Mouse (Mus musculus): Measurements from ENCODE around the gene Chchd2.

The Chchd2 gene

DNA sequence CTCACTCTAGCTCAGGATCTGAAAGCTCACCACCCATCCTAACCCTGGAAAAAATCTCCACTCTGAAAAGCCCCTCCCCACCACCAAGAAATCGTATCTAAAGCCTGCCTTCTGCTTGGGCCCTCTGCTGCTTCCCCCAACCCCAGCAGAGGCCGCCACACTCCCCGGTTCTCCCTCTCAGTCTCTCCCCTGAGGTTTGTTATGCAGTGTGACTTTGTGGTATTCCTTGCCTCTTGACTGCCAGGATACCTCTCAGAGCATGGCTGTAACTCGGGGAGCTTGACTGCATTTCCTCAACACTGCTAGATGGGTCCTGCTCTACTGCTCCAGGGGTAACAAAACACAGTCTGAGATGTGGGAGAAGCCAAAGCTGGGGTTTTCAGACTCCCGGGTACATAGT, 32.1 kb downstream of the Chchd2 start:
- CTCF ChIA-PET = interaction anchor here (0.5 to 2.3 kb wide), 16 partner anchors 8 to 143 kb away, joined by 3 to 9 read pairs (median 4); partner anchors contain the start of genes Psph (in 2 of the 4) and Sumf2 (in 2 of the 4)

DNA sequence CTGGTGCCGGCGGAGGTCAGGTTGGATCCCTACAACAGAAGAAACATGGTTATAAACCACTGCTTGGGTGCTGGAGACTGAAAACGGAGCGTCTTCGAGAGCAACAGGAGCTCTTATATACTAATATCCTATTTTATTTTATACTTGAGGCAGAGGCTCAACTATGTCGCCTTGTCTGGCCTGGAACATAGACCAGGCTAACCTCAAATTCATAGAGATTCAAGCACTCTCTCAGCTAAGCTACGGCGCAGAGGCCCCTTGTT, 39.8 kb downstream of the Chchd2 start:
- ChIA-PET CTCF (interaction anchor here in 2 of 4 experiments (0.9 to 1.7 kb wide), 6 partner anchors 8 to 123 kb away, joined by 3 to 7 read pairs (median 6); no protein-coding TSS in a partner anchor), POLR2A (interaction anchor here (0.5 to 12.9 kb wide), 47 partner anchors 8 to 1810 kb away, joined by 3 to 395 read pairs (median 8); partner anchors contain the start of genes Psph (in 4 of the 4), Chchd2 (in 3 of the 4), Nipsnap2 (in 1 of the 4) and Zbed5 (in 1 of the 4))

More for the DNA sequence above, 32.1 kb downstream of the Chchd2 start:
- POLR2A ChIA-PET = interaction anchor here (0.5 to 12.9 kb wide), 24 partner anchors 8 to 401 kb away, joined by 3 to 395 read pairs (median 6); partner anchors contain the start of genes Chchd2 (in 3 of the 4), Sumf2 (in 3 of the 4), Psph (in 2 of the 4) and Zbed5 (in 1 of the 4)

DNA sequence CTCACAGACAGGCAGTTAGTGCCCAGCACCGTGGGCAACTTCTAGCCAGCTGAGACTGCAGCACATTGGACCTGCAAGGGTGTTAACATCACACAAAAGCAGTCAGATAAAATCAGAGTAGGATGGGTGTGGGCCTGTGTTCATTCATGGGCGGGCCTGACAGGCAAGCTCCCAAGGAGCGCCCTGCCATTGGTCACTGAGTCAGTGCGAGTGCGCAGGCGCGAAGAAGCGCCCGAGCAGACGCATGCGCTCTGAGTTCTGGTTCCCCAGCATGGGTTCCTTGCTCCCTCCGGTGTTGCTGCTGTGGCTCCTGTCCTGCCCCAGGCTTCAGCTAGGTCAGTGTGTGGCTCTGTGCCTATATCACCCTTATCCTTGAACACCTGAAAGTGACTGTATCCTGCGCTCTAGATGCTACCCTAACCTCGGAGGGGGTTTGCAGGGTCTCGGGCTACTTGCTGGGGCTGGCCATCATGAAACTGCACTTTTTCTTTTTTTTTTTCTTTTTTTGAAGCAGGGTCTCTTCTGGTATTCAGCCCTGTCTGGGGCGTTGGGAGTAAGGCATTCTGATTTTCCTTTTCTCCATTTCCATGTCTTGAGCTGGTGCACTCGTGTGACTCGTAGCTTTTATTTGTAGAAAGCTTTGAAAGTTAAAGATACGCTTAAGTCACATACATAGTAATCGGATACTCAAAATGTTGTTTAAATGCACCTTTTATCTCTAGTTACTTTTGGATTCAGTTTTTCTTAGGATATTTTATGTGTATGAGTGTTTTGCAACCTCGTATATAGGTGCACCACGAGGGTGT, 40.3 kb downstream of the Chchd2 start, which contains the start of gene Sumf2:
Sumf2 (plus strand) TSS at position 235 of the 806 bp plus-strand sequence.
- POLR2A ChIA-PET = interaction anchor here (0.5 to 12.9 kb wide), 73 partner anchors 8 to 1809 kb away, joined by 3 to 395 read pairs (median 5); partner anchors contain the start of genes Psph (in 4 of the 4), Chchd2 (in 3 of the 4), Gusb (in 1 of the 4) and Nipsnap2 (in 1 of the 4)
- CTCF ChIA-PET = interaction anchor here in 3 of 4 experiments (0.5 to 1.7 kb wide), 18 partner anchors 8 to 1944 kb away, joined by 3 to 7 read pairs (median 4); partner anchors contain the start of gene Psph (in 1 of the 3)

DNA sequence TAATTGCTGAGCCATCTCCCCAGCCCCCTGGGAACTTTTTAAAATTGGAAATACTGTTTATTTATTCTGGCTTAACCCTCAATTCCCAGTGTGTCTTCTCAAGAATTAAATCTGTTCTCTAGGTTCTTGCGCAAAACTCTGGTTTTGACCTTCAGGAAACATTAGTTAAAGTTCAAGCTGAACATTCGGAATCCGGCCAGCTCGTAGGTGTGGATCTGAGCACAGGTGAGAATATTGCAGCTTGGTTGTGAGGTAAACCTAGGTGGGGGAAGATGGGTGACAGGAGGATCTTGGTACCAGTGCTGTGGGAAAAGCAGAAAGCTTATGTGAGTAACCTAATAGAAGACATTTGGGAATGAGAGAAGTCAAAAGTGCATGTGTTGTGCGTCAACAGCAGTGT, 42.4 kb downstream of the Chchd2 start:
- POLR2A ChIA-PET = interaction anchor here (0.6 to 12.9 kb wide), 15 partner anchors 10 to 123 kb away, joined by 4 to 395 read pairs (median 43); partner anchors contain the start of genes Psph (in 3 of the 4) and Chchd2 (in 1 of the 4)
- CTCF ChIA-PET = interaction anchor here in 1 of 4 experiments (1.3 kb wide), 1 partner anchor 53 kb away, joined by 5 read pairs; no protein-coding TSS in a partner anchor

Measured in embryonic stem cell, embryonic (primary cell).